Mouse (Mus musculus): ENCODE measurements around the gene Adamtsl5. TPM values are rescaled to one million over a fixed set of nuclear protein-coding genes. Genes with fewer than 3 reads are reported as not detected.
A peak's percentile ranks its signal among the peaks of the same experiment; 100 is the strongest.

The Adamtsl5 gene
- total RNA-seq, 2 experiments from 2014 or later: 75.9 to 83.8 TPM

GRCm38 (mm10) chr10:80376160-80376559 is 27.9 kb upstream of the Adamtsl5 start:
- intact Hi-C loops (cut with DNase I): loop anchor here (5.0 to 10.0 kb wide), 3 partner anchors 131 to 201 kb away; partner anchors contain the start of genes 1600002K03Rik and Efna2
- peak; percentile 87 to 91 for DNase-seq

- intact Hi-C loops (cut with DNase I): loop anchor here (1.0 to 10.0 kb wide), 4 partner anchors 23 to 199 kb away; partner anchors contain the start of genes 1600002K03Rik, Apc2 and Efna2
- DNase-seq: peak; percentile 68 to 77
Measured at GRCm38 (mm10) chr10:80374063-80374462, 25.9 kb upstream of the Adamtsl5 start.

GRCm38 (mm10) chr10:80372706-80373105 is 24.5 kb upstream of the Adamtsl5 start:
- intact Hi-C loops (cut with DNase I): loop anchor here (10.0 kb wide), 1 partner anchor 198 kb away; the partner anchor contains the start of genes 1600002K03Rik and Efna2

GRCm38 (mm10) chr10:80371983-80372382 is 23.8 kb upstream of the Adamtsl5 start:
- no peak for DNase-seq
- intact Hi-C loops (cut with DNase I): loop anchor here (10.0 kb wide), 1 partner anchor 197 kb away; the partner anchor contains the start of genes 1600002K03Rik and Efna2

More at GRCm38 (mm10) chr10:80372706-80373105, 24.5 kb upstream of the Adamtsl5 start:
- DNase-seq: no peak

GRCm38 (mm10) chr10:80371411-80371966 is 23.3 kb upstream of the Adamtsl5 start:
- no peak for DNase-seq
- intact Hi-C loops (cut with DNase I): loop anchor here (10.0 kb wide), 1 partner anchor 197 kb away; the partner anchor contains the start of genes 1600002K03Rik and Efna2

- intact Hi-C loops (cut with DNase I): loop anchor here (5.0 to 10.0 kb wide), 2 partner anchors 167 to 195 kb away; partner anchors contain the start of genes 1600002K03Rik, Atp8b3 and Efna2
- no peak for DNase-seq
Measured at GRCm38 (mm10) chr10:80369995-80370747, 22.0 kb upstream of the Adamtsl5 start.

- intact Hi-C loops (cut with DNase I): loop anchor here (5.0 kb wide), 1 partner anchor 169 kb away; the partner anchor contains the start of gene Atp8b3
- DNase-seq: no peak
Measured at GRCm38 (mm10) chr10:80368392-80368791, 20.2 kb upstream of the Adamtsl5 start.

- no peak for DNase-seq
- intact Hi-C loops (cut with DNase I): loop anchor here (5.0 kb wide), 1 partner anchor 169 kb away; the partner anchor contains the start of gene Atp8b3
Measured at GRCm38 (mm10) chr10:80367954-80368353, 19.7 kb upstream of the Adamtsl5 start.

GRCm38 (mm10) chr10:80365736-80366135 is 17.5 kb upstream of the Adamtsl5 start:
- no peak for DNase-seq
- intact Hi-C loops (cut with DNase I): loop anchor here (5.0 kb wide), 1 partner anchor 172 kb away; the partner anchor contains the start of gene Atp8b3

- no peak for DNase-seq
- intact Hi-C loops (cut with DNase I): no loop called here
Measured at GRCm38 (mm10) chr10:80363734-80364133, 15.5 kb upstream of the Adamtsl5 start.

GRCm38 (mm10) chr10:80357994-80358639 is 9.9 kb upstream of the Adamtsl5 start:
- intact Hi-C loops (cut with DNase I): no loop called here
- DNase-seq: peak in 1 of 2 experiments; percentile 24

GRCm38 (mm10) chr10:80357336-80357735 is 9.1 kb upstream of the Adamtsl5 start:
- no peak for DNase-seq
- intact Hi-C loops (cut with DNase I): no loop called here

GRCm38 (mm10) chr10:80356737-80357136 is 8.5 kb upstream of the Adamtsl5 start:
- DNase-seq: no peak
- intact Hi-C loops (cut with DNase I): no loop called here

GRCm38 (mm10) chr10:80356001-80356682 is 7.9 kb upstream of the Adamtsl5 start, which contains the start of gene Plk5:
TSS of gene Plk5 (plus strand) at chr10:80356459.
- intact Hi-C loops (cut with DNase I): no loop called here

GRCm38 (mm10) chr10:80355431-80355830 is 7.2 kb upstream of the Adamtsl5 start:
- intact Hi-C loops (cut with DNase I): no loop called here
- no peak for DNase-seq

More at GRCm38 (mm10) chr10:80356001-80356682, 7.9 kb upstream of the Adamtsl5 start, which contains the start of gene Plk5:
- DNase-seq: no peak

GRCm38 (mm10) chr10:80352727-80353126 is 4.5 kb upstream of the Adamtsl5 start:
- intact Hi-C loops (cut with DNase I): no loop called here
- DNase-seq: no peak

GRCm38 (mm10) chr10:80351896-80352295 is 3.7 kb upstream of the Adamtsl5 start:
- intact Hi-C loops (cut with DNase I): loop anchor here (2.0 kb wide), 1 partner anchor 23 kb away; no protein-coding TSS in a partner anchor

GRCm38 (mm10) chr10:80350292-80350691 is 2.1 kb upstream of the Adamtsl5 start:
- intact Hi-C loops (cut with DNase I): loop anchor here (2.0 kb wide), 1 partner anchor 25 kb away; no protein-coding TSS in a partner anchor
- peak; percentile 87 to 95 for DNase-seq

More at GRCm38 (mm10) chr10:80351896-80352295, 3.7 kb upstream of the Adamtsl5 start:
- DNase-seq: no peak

GRCm38 (mm10) chr10:80348981-80349380 is 769 bp upstream of the Adamtsl5 start:
- DNase-seq: peak in 1 of 2 experiments; percentile 47
- intact Hi-C loops (cut with DNase I): loop anchor here (1.0 to 5.0 kb wide), 2 partner anchors 54 to 172 kb away; partner anchors contain the start of genes Apc2 and Efna2
